Mouse (Mus musculus): ENCODE measurements around the gene Arhgap9.

The Arhgap9 gene

DNA sequence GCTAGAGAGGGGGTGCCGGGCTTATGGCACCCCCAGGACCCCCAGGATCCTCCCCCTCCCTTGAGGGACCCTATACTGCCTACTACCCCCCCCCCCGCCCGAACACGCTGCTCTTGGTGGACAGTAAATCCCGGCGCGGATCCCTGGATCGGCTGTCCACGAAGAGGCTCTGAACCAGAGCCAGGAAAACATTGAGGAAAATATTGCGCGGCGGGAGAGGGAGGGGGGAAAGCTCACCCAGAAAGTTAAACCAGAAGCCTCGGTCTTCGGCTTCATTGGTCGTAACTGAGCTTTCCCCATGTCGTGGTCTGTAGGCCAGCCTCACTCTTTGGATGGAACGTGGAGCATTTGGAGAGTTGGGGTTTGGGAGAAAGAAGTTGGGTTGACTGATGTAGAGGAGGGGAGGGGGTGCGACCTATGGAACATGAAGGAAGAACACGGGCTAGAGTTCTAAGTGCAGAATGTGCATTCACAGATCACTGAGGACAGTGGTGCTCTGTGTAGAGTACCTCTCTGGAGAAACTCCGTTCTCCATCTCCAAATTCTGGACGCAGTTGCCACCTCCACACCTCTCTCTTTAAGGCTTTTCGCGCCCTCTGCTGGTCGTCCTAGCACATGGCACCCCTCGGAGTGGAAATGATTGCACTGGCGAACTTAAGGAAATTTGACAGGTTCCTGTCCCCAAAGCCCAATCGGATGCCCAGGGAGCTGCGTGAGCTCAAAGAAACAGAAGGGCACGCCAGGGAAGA, 20.3 kb downstream of the Arhgap9 start, which contains the start of gene Gli1:
Gene Gli1, minus strand, starts transcription at position 84 of the 749 bp plus-strand sequence.
- DNase-seq (ENCODE audit: extremely low read depth, low read depth): peak; percentile 89

DNA sequence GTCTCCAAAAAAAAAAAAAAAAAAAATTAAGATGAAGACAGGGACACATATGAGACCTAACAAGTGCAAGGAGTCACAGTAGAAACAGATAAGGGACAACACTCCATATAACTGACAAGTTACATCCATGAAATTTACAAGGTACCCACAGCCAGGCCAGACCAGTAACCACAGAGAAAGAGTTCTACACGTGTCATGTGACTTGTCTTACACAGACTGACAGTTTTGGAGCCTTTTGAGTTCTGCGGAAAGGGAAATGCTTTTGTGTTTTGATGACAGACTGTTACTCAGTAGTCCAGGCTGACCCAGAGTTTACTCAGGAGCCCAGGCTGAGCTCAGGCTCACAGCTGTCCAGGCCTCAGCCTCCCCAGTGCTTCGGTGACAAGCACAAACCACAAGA, 21.3 kb downstream of the Arhgap9 start:
- no peak for DNase-seq (ENCODE audit: extremely low read depth, low read depth)

DNA sequence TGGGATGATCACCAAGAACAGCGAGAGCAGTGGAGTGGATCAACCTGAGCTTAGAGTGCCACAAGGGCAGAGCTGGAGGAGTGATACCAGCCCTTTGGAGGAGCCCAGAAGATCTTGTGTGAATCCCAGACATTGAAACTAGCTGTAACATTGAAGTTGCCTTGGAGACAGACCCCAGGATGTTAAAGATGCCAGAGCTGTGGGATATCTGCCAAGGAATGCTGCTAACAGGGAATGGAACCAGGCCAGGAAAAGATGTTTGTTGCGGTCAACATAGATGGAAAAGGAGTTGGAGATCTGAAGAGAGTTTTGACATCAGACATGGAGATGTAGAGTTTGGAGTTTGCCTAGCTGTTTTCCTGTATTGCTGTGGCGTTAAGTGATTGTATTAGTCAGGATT, 24.4 kb downstream of the Arhgap9 start:
- DNase-seq (ENCODE audit: extremely low read depth, low read depth): no peak

- DNase-seq (ENCODE audit: extremely low read depth, low read depth): peak; percentile 43
These were observed 27.2 kb downstream of the Arhgap9 start for GRCm38 (mm10) chr10:127348957-127349356.

DNA sequence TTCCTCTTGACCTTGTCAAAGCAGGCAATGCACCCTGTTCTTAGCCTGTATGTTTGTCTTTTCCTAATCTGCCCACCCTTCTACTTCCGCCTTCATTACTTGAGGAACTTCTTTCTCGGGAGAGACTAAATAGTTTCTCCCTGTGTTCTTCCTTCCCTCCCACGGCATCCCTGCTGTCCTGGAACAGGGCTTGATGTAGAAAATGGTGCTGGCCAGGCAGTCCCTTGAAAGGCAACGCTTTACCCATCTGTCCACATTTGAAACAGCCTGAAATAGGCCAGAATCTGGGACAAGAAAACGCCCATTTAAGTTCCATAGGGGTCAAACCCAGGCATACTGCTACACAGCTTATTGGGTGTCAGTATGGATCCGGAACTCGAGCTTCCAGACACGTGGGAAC, 28.0 kb downstream of the Arhgap9 start:
- no peak for DNase-seq (ENCODE audit: extremely low read depth, low read depth)

- peak; percentile 56 for DNase-seq (ENCODE audit: extremely low read depth, low read depth)
These were observed 29.0 kb downstream of the Arhgap9 start for GRCm38 (mm10) chr10:127350594-127351284.

DNA sequence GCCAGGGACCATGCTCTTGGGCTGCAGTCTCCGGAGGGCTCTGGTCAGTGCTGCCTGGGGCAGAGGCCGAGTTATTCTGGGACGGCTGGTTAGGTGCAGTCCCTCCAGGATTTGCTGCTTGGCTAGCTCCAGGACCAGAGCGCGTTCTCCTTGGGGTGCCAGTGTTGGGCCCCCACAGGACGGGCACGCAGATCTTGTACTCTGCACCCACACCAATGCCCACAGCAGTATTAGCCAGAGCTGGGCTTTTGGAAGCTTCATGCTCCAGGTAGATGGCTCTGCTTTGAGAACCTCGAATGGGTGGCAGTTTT, 29.5 kb downstream of the Arhgap9 start:
- no peak for DNase-seq (ENCODE audit: extremely low read depth, low read depth)

- no peak for DNase-seq (ENCODE audit: extremely low read depth, low read depth)
These were observed 30.0 kb downstream of the Arhgap9 start for GRCm38 (mm10) chr10:127351719-127352118.

DNA sequence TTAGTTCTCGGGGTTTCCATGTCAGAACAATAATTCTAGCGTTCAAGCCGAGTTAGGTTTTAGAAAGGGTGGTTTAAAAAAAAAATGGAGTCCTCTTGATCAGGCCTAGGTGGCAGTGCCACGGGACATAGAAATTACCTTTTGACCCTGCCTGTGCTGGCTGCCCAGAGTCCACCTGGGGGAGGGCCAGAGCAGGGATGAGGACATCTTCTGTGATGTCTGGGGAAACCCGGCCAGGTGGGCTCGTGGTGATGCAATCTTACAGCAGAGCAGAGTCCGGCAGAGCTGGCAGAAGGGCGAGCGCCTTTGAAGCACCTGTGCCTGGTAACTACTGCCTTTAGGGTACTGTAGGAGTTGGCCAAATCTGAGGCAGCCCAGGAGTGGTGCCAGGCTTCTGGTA, 30.4 kb downstream of the Arhgap9 start:
- no peak for DNase-seq (ENCODE audit: extremely low read depth, low read depth)

DNA sequence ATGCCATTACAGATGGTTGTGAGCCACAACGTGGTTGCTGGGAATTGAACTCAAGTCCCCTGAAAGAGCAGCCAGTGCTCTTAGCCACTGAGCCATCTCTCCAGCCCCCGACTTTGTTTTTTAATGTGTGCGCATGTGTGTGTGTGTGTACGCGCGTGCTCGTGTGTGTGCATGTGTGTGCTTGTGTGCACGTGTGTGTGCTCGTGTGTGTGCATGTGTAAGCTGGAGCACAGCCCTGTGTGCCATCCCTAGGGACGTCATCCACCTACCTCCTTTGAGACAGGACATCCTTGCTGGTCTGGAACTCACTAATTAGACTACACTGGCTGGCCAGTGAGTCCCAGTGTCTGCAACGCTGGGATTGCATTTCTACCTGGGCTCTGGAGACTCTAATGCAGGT, 31.0 kb downstream of the Arhgap9 start:
- no peak for DNase-seq (ENCODE audit: extremely low read depth, low read depth)

DNA sequence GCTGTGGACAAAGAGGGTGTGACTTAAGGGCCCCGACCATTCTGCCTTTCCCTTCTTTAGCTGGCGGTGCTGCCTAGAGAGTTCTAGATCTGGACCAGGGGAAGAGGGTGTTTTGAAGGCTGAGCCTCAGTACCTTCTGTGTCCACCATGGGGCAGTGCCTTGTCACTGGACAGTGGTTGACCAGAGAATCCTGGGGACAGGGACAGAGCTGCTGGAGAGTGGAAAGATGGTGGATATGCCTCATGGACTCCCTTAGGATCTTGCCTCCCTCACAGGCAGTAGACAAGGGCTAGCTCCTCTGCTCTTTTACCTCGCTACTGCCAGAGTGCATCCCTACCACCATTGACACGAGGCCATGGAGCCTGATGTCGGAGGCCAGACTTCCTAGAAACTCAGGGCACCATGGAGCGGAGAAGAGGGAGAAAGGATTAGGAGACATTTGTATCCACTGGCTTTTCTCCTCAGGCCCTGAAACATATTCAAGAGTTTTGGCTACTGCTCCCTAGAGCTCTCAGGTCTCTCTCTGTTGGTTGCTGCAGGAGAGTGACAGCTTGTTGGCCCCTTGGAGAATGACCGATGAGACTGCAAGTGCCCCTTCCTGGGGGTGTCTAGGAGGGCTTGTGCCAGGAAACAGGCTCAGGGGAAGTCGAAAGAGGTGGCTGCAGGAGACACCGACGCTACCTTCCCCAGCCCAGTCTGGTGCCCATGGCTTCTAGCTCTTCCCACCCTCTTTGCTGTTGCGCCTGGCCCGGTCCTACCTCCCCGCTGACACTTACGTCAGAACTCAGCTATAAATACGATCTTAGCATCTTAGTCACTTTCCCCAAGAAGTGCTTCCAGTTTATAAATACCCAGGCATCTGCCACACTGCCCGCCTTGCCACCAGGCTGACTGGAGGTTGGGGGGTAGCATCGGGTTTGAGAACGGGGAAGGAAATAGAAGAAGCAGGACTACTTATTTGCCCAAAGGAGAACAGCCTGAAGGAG, 32.4 kb downstream of the Arhgap9 start, which contains the start of gene Inhbe:
Gene Inhbe, minus strand, starts transcription at position 503 of the 987 bp plus-strand sequence.
- no peak for DNase-seq (ENCODE audit: extremely low read depth, low read depth)

DNA sequence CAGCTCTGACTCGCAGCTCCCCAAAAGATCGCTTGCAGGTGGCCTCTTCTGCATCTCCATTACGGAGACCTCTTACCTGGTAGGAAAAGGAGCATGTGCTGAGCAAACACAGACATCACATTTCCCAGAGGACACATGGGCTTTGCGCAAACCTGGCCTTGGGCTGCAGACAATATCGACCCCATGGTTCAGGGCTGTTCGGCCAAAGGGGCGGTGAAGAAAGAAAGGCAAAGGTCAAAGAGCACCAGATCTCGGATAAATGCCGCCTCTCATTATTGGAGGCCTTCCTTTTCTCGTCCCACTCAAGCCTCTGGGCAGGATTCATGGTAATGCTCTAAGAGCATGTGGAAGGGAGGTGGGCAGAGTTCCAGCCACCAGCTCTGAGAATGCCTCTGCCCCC, 33.6 kb downstream of the Arhgap9 start:
- no peak for DNase-seq (ENCODE audit: extremely low read depth, low read depth)

DNA sequence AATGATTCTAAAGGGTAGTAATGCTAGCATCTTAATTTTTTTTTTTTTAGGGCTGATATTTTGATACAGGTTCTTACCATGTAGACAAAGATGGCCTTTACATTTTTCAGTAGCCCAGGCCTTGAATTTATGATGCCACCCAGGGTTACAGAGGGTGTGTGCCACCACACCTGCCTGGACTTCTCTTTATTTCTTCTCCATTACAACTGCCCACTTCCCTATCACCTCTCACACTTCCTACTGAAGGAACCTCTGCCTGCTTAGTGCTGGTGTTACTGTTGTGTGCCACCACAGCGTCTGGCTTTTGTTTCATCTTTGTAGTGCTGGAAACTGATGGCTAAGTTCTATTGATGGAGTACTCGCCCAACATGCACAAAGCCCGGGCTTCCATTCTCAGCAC, 39.0 kb downstream of the Arhgap9 start:
- no peak for DNase-seq (ENCODE audit: extremely low read depth, low read depth)

GRCm38 (mm10) chr10:127367116-127367515, 45.4 kb downstream of the Arhgap9 start:
- no peak for DNase-seq (ENCODE audit: extremely low read depth, low read depth)

DNA sequence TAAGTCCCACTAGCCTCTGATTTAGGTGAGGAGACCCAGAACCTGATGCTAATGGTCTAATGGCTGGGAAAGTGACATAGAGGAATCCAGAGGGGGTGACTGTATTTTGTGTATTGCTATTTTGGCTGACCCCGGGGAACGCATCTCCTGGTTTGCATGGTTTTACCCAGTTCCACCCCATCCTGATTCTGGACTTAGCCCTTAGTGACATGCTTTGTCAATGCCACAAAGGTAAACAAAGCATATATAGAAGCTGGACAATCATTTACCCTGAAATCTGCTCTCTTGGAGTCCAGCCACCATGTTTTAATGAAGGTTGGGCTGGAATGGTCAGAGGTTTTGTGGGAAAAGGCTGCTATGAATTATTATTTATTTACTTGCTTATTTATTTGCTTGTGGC, 46.5 kb downstream of the Arhgap9 start:
- DNase-seq (ENCODE audit: extremely low read depth, low read depth): no peak

DNA sequence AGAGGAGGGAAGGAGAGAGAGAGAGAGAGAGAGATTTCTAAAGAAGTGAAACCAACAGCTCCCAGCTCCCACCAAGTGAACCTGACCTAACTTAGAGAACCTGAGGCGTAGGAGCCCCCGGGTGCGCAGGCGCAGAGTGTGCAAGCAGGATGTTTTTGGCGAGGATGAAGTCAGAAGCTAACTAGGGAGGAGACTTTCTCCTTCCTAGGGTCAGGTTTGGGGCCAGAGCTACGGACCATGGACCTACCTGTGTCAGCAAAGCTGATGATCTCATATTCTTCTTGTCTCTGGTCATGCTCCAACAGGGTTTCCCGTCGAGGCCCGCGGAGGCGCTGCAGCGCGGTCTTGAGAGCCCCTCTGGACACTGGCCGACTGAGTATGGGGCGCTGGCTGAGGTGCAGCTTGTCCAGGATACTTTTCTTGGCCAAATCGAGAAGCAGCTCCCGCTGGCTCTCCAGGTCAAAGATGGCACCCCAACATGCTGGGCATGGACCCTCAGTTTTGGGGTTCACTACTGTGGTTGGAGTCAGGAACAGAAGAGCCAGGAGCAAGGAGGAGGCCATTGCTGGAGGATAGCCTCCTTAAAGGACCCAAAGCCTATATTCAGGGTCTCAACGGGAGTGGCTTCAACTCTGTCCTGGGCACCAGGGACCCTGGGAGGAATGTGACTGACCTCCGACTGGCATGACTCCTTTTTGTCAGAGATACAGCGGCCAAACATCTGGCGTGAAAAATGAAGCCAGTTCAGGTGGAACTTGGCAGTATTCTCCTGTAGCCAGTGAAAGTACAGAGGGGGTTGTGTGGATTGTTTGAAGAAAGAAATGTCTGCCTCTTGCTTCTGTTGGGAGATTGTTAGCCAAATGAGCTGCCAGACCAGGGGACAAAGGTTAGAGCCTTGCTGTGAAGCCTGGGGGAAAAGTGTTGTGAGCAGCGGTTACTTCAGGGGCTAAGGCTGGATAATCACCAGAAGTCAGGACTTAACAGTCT, 48.4 kb downstream of the Arhgap9 start, which contains the start of gene Inhbc:
Gene Inhbc, minus strand, starts transcription at position 598 of the 987 bp plus-strand sequence.
- DNase-seq (ENCODE audit: extremely low read depth, low read depth): no peak

- no peak for DNase-seq (ENCODE audit: extremely low read depth, low read depth)
These were observed 49.3 kb downstream of the Arhgap9 start for GRCm38 (mm10) chr10:127371023-127371422.

DNA sequence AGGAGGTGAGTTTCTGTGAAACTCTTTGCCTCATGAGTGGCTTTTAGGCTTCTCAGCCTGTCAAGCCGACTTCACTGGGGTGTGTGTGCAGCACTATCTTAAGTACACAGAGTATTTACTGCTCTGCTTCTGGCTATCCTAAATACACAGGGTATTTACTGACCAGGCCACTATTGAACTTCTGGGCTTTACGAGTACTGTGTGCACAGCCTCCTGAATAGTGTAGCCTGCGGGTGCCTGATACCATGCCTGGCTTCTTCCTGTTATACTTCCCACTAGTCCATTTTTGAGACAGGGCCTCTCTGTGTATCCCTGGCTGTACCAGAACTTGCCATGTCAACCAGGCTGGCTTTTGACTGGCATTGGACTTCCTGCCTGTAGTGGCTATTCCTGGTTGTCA, 55.9 kb downstream of the Arhgap9 start:
- no peak for DNase-seq (ENCODE audit: extremely low read depth, low read depth)
